Mouse (Mus musculus) forebrain, embryonic 10.5 days (tissue): ENCODE data around the gene Bnip1. TPM values are rescaled to one million over a fixed set of nuclear protein-coding genes. Genes with fewer than 3 reads are reported as not detected.

ENCODE experiments used
- DNase-seq: peaks from one replicate; pipeline ENCODE4 v3.0.0-alpha.2; 2017; ENCODE audit warnings: low spot score; ENCODE audit errors: extremely low spot score
- H3K27ac ChIP-seq: fragments of 300-500 bp; sonication (generic); 2 replicates; pipeline ENCODE4 v1.5.1; 2016; ENCODE audit warnings: mild to moderate bottlenecking
- H3K27me3 ChIP-seq: fragments of 300-500 bp; sonication (generic); 2 replicates; pipeline ENCODE4 v1.6.1; 2016; ENCODE audit warnings: mild to moderate bottlenecking; ENCODE audit not compliant: poor library complexity, severe bottlenecking
- H3K36me3 ChIP-seq: fragments of 300-500 bp; sonication (generic); replicated peaks from 2 replicates; pipeline ENCODE4 v1.6.1; 2016; ENCODE audit warnings: mild to moderate bottlenecking, moderate library complexity
- H3K4me1 ChIP-seq: fragments of 300-500 bp; sonication (generic); 2 replicates; pipeline ENCODE4 v1.6.1; 2016
- H3K4me3 ChIP-seq: fragments of 300-500 bp; sonication (generic); 2 replicates; pipeline ENCODE4 v1.5.1; 2016; ENCODE audit warnings: mild to moderate bottlenecking, moderate library complexity
- H3K9me3 ChIP-seq: fragments of 300-500 bp; sonication (generic); 2 replicates; pipeline ENCODE4 v1.6.1; 2016; ENCODE audit warnings: mild to moderate bottlenecking, moderate library complexity
- WGBS: fragments of 180-500 bp; shearing (Covaris S2); methylation state at CpG from one replicate; pipeline ENCODE4 v1.1.7; 2016; 5-methylcytosine and 5-hydroxymethylcytosine counted together
- polyA plus RNA-seq: library from polyadenylated mRNA; unstranded; fragments of >200 nt; fragmentation: Nextera tagmentation; extraction: Ambion mirVana; gene quantifications from 2 replicates; pipeline ENCODE4 v1.2.1, GENCODE M21; 2016

Bnip1 gene
- polyA plus RNA-seq, 1 experiment from 2014 or later: 51.5 TPM

DNA sequence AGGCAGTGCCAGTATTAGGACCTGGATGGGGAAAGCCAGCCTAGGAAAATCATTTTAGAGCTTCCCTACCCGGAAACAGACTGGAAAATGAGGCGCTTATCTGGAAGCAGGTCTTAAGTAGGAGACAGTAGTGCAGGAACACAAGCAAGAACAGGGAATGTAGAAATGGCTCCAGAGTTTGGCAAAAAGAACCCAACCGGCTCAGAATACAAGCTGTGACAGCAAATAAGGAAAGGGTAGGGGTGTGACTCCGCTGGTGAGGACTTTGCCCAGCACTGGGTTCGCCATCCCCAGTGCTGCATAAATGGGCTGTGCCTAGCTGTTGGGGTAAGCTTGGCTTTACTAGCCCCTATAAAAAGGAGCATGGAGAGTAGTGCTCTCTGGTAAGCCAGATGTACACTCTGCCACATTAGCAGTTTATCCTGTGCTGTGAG lies 761 bp downstream of the Bnip1 start:
- H3K27ac ChIP-seq: peak overlapping the region; percentile 92
- H3K4me1 ChIP-seq: peaks cover 19% of the 10 kb centered on the region
- H3K27me3 ChIP-seq: 0 out of 2 replicates have a peak, but pooled peaks cover 9% of the 10 kb centered on the region
- H3K9me3 ChIP-seq: no peaks in the 10 kb centered on the region
- H3K36me3 ChIP-seq: peaks cover 32% of the 10 kb centered on the region
- 29% methylated on average over 5 of the region's 5 CpGs for WGBS
- no peak for DNase-seq
- peak overlapping the region; percentile 81 for H3K4me3 ChIP-seq

DNA sequence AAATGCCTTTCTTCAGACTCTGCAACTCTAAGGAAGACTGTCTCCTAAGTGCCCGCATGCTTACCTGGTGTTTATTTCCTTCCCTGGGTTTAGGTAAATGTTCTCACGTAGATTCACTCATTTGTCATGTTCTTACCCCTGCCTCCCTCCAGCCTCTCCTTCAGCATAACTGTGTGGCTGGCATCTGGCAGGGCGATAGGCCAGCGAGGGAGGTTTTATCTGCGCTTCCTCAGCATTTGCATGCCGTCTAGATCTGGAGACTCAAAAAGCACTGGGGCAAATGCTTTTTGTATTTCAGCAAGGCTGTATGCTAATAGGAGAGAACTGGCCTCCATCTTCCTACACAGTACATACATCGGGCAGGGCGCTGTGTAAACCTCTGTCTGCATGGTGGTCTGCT lies 3.7 kb downstream of the Bnip1 start:
- no peaks in the 10 kb centered on the region for H3K9me3 ChIP-seq
- WGBS: 94% methylated on average over 8 of the region's 8 CpGs
- no peak for DNase-seq
- no peak overlapping the region for H3K27ac ChIP-seq
- peaks cover 58% of the 10 kb centered on the region for H3K36me3 ChIP-seq
- 0 out of 2 replicates have a peak, but pooled peaks cover 7% of the 10 kb centered on the region for H3K27me3 ChIP-seq
- H3K4me1 ChIP-seq: peaks cover 19% of the 10 kb centered on the region
- no peak overlapping the region for H3K4me3 ChIP-seq

DNA sequence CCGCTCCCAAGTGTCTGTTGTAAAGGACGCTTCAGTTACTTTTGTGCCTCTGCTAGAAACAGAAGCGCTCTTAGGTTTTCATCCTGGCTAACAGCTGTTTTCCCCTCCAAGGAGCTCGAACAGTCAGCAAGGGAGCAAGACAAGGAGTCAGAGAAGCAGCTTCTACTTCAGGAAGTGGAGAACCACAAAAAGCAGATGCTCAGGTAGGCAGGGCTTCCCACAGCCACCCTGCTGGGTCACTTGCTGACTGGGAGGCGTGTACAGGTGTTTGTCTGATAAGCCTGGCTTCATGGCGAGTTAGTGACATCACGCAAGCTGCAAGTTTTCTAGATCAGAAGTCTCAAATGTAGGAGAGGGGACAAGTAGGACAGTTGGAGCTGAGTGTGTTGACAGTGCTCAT lies 5.7 kb downstream of the Bnip1 start:
- 90% methylated on average over 7 of the region's 7 CpGs for WGBS
- no peaks in the 10 kb centered on the region for H3K9me3 ChIP-seq
- no peak for DNase-seq
- no peak overlapping the region for H3K4me3 ChIP-seq
- no peaks in the 10 kb centered on the region for H3K27me3 ChIP-seq
- H3K36me3 ChIP-seq: peaks cover 79% of the 10 kb centered on the region
- H3K27ac ChIP-seq: no peak overlapping the region
- peaks cover 5% of the 10 kb centered on the region for H3K4me1 ChIP-seq

DNA sequence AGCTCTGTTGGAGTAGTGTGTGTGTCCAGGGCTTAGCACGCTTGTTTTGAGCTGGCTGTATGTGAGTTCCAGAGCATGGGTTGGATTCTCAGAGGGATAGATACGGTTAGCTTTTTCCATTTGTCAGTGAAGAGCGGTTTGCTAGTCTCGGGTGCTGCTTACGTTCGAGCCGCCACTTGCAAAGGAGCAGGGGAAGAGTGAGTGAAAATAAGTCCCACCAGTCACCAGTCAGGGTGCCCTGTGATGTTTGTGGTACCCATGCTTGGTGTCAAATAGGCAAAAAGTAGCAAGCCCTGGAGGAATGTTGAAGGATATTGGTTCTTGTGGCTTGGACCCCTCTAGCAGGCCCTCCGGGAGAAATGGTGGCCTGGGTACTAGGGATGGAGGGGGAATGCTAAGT lies 8.1 kb downstream of the Bnip1 start:
- H3K36me3 ChIP-seq: peaks cover 89% of the 10 kb centered on the region
- WGBS: 97% methylated on average over 8 of the region's 8 CpGs
- DNase-seq: no peak
- no peak overlapping the region for H3K4me3 ChIP-seq
- H3K9me3 ChIP-seq: no peaks in the 10 kb centered on the region
- no peak overlapping the region for H3K27ac ChIP-seq
- H3K4me1 ChIP-seq: no peaks in the 10 kb centered on the region
- H3K27me3 ChIP-seq: no peaks in the 10 kb centered on the region

DNA sequence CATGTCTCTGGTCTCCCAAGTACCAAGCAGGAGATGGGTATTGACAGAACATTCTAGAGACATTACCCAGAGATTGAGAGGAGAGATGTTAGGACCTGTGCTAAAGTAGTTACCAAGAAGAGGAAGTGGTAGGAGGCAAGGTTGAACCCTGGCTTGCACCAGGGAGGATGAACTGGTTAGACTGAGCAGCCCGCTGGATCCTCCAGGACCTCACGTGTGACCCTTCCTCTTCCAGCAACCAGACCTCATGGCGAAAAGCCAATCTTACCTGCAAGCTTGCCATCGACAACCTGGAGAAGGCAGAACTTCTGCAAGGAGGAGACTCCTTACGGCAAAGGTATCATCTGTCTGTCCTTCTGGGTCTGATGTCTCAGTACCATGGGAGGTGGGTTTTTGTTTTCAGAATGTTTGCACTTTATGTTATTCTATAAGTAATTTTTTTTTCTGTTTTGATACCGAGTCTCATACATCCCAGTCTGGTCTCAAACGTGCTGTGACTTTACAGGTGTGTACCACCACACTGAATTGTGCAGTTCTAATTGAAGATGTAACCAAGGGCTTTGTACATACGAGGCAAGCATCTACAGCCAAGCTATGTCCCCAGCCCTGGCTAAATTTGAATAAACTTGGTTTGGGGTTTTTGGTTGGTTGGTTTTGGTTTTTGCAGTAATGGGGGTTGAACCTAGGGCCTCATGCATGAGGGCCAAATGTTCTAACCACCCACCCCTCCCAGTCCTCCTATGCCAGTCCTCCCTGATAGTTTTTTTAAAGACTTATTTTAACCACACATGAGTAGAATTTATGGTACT lies 8.8 kb downstream of the Bnip1 start:
- H3K4me1 ChIP-seq: no peaks in the 10 kb centered on the region
- H3K36me3 ChIP-seq: peaks cover 82% of the 10 kb centered on the region
- no peaks in the 10 kb centered on the region for H3K9me3 ChIP-seq
- H3K27me3 ChIP-seq: no peaks in the 10 kb centered on the region
- no peak overlapping the region for H3K4me3 ChIP-seq
- no peak for DNase-seq
- no peak overlapping the region for H3K27ac ChIP-seq
- WGBS: 93% methylated on average over 8 of the region's 8 CpGs

DNA sequence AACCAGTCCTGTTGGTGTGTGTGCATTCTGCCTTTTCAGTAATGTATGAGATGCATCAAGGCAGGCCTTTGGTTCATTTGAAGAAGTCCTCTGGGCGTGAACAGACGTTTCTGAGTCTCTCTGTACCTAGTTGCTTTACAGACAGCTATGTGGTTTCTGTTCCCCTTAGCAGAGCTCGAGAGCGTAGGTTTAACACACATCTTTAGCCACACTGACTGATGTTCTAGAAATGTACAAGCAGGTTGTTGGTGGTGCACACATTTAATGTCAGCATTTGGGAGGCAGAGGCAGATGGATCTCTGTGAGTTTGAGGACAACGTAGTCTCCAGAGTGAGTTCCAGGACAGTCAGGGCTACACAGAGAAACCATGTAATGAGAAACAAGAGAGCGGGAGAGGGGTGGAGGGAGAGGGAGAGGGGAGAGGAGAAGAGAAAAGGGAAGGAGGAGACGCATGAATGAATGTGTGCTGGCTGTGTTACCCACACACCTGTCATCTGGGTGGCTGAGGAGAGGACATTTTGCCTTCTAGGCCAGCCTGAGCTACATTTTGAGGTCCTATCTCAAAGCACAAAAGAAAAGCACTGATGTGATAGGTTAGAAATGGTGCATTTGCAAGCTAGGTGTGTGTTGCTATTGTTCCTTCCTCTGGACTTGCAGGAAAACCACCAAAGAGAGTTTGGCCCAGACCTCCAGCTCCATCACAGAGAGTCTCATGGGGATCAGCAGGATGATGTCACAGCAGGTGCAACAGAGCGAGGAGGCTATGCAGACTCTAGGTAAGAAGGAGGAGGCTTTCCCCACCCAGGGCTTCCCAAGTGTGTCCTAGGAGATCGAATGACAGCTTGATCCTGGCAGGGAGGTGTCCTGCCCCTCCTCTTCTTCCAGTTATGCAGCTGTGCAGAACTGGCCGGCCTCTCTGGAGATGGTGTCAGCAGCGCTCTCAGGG lies 9.7 kb downstream of the Bnip1 start:
- Histone ChIP-seq H3K27ac (no peak overlapping the region), H3K4me1 (no peaks in the 10 kb centered on the region), H3K4me3 (no peak overlapping the region), H3K9me3 (no peaks in the 10 kb centered on the region), H3K27me3 (no peaks in the 10 kb centered on the region), H3K36me3 (peaks cover 74% of the 10 kb centered on the region)
- no peak for DNase-seq
- 88% methylated on average over 11 of the region's 11 CpGs for WGBS

DNA sequence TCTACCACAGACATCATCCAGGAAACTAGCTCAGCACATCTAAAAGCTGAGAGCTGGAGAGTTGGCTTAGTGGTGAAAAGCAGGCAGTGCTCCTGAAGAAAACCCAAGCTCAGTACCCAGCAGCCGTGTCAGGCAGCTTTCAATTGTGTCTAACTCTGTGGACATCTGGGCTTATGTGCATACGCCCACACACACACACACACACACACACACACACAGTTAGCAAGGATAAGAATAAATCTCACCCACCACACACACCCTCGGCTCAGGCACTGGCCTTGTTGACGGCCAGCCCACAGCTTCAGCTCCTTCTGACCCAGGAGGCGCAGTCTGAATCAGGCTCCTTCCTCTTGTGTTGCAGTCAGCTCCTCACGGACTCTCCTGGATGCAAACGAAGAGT lies 10.7 kb downstream of the Bnip1 start:
- Histone ChIP-seq H3K9me3 (no peaks in the 10 kb centered on the region), H3K27me3 (no peaks in the 10 kb centered on the region), H3K36me3 (peaks cover 67% of the 10 kb centered on the region), H3K4me1 (no peaks in the 10 kb centered on the region), H3K4me3 (no peak overlapping the region), H3K27ac (no peak overlapping the region)
- 87% methylated on average over 7 of the region's 7 CpGs for WGBS
- no peak for DNase-seq

DNA sequence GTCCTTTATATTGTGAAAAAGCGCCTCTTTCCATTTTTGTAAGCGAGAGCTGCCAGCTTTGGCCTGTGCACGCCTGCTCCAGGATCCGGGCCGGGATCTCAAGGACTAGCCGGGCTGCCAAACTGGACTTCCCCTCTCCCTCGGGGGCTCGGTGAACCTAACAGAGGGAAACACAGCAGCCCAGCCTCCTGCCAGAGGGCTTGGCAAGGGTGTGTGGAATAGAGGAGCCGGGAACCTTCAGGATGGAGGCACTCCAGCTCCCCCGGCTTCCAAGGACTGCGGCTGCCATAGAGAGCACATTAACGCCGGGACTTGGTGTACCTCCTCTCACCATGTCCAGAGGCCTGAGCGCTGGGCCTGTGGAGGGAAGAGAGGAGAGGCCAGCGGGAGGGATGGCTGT lies 11.2 kb downstream of the Bnip1 start:
- WGBS: 93% methylated on average over 15 of the region's 15 CpGs
- H3K27ac ChIP-seq: no peak overlapping the region
- H3K9me3 ChIP-seq: no peaks in the 10 kb centered on the region
- no peak for DNase-seq
- H3K27me3 ChIP-seq: no peaks in the 10 kb centered on the region
- H3K4me3 ChIP-seq: no peak overlapping the region
- H3K4me1 ChIP-seq: no peaks in the 10 kb centered on the region
- H3K36me3 ChIP-seq: peaks cover 61% of the 10 kb centered on the region

DNA sequence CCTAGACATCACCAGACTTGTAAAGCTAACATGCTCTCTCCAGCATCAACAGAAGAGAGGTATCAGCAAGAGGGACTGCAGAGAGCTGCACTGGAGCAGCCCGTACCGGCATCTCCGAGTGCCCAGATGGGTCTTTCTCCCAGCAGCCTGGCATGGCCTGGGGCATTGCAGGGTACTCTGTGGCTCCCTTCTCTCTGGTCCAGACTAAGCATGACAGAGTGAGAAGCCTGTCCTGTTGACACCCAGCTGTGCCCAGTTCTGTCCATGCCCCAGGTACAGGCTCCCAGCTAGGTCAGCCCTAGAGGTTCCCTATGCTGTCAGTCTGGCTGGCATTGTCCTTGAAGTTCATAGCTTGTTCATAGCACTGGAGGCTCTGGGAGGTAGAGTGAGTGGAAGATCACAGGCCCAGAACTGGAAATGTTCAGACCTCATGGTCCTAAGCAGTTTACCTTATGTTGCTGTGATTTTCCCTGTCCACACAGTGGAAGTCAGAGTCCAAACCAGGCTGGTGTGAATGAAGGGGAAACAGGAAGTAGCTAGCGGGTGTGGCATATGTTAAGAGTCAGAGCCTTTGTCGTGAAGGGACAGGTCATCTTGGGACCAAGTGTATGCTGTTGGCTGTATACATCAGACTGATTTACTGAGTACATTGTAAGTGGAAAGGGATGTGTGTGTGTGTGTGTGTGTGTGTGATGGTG lies 12.4 kb downstream of the Bnip1 start:
- no peaks in the 10 kb centered on the region for H3K9me3 ChIP-seq
- 90% methylated on average over 5 of the region's 5 CpGs for WGBS
- H3K36me3 ChIP-seq: peaks cover 53% of the 10 kb centered on the region

DNA sequence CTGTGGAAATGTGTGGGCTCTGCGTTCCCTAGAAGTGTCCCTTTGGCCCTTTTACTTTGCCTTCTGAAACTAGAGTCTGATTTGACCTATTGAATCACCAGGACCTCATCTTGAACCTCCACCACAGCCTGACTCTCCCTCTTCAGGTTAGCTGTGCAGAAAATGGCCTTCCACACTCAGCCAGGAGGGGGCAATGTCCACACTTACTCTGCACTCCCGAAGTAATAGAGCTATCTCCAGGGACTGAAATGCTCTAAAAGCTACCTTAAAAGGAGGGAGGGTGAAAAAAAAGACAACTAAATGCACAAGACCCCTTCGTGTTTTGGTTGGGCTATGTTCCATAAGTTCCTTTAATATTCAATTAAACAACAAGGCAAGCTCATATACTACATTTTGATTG lies 13.9 kb downstream of the Bnip1 start:
- no peak overlapping the region for H3K27ac ChIP-seq
- DNase-seq: no peak
- 21% methylated on average over 3 of the region's 3 CpGs for WGBS

More for the DNA sequence above, 12.4 kb downstream of the Bnip1 start:
- Histone ChIP-seq H3K27me3 (no peaks in the 10 kb centered on the region), H3K4me1 (no peaks in the 10 kb centered on the region), H3K4me3 (no peak overlapping the region), H3K27ac (no peak overlapping the region)
- no peak for DNase-seq

DNA sequence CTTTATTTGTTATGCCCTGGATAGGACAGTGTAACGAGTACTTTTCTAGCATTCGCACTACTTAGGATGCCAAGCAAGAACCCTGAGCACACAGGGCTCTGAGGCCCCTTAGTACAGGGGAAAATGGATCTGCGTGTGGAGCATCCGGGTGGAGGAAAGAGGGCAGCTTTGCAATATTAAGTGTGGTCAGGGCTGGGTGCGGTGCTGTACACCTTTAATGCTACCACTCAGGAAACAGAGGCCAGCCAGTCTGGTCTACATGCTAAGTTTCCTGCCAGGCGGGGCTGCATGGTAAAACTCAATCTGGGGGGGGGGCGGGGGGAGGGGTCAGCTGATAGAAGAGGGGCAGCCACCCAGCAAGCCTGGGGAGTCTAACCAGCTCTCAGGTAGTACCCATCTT lies 14.5 kb downstream of the Bnip1 start:
- 79% methylated on average over 7 of the region's 7 CpGs for WGBS
- Histone ChIP-seq H3K4me1 (no peaks in the 10 kb centered on the region), H3K27ac (no peak overlapping the region), H3K4me3 (no peak overlapping the region), H3K36me3 (peaks cover 31% of the 10 kb centered on the region), H3K9me3 (no peaks in the 10 kb centered on the region), H3K27me3 (no peaks in the 10 kb centered on the region)
- DNase-seq: no peak

More for the DNA sequence above, 13.9 kb downstream of the Bnip1 start:
- Histone ChIP-seq H3K4me3 (no peak overlapping the region), H3K36me3 (peaks cover 38% of the 10 kb centered on the region), H3K9me3 (no peaks in the 10 kb centered on the region), H3K27me3 (no peaks in the 10 kb centered on the region), H3K4me1 (no peaks in the 10 kb centered on the region)

DNA sequence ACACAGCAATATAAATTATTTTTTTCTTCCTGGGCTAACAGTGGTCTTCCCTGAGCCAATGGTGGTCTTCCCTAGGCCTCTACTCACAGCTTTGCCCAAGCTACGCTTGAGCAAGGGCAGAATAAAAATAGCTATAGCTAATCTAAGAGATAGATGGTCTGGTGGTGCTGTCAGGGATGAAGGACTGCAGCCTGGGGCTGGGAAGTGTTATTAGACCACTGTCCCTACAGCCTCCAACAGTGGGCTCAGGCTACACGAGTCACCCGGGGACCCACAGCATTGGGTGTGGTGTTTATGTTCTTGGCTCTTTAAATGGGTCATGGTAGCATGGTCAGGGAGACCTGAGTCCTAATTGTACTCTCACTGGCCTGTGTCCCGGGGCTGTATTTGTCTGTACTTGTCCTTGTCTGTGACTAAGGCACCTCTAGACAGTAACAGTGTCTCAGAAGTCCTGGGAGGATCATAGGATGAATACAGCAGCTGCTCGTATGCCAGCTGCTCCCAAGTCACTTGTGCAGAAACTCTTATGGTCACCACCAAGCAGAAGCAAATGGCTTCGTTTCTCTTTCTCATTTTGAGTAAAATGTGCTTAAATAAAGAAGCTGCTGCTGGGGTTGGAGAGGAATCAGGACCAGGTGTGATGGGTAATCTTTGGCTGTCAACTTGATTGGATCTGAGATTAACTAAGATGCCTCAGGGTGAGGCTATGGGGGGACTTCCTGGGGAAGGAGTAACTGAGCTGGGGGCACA lies 16.7 kb downstream of the Bnip1 start:
- no peak for DNase-seq
- H3K27me3 ChIP-seq: no peaks in the 10 kb centered on the region
- H3K36me3 ChIP-seq: peaks cover 10% of the 10 kb centered on the region
- WGBS: 80% methylated on average over 6 of the region's 6 CpGs
- H3K9me3 ChIP-seq: no peaks in the 10 kb centered on the region
- H3K4me3 ChIP-seq: no peak overlapping the region
- H3K4me1 ChIP-seq: no peaks in the 10 kb centered on the region
- no peak overlapping the region for H3K27ac ChIP-seq
